Mouse (Mus musculus): ENCODE results near the gene Gm20498.

DNA sequence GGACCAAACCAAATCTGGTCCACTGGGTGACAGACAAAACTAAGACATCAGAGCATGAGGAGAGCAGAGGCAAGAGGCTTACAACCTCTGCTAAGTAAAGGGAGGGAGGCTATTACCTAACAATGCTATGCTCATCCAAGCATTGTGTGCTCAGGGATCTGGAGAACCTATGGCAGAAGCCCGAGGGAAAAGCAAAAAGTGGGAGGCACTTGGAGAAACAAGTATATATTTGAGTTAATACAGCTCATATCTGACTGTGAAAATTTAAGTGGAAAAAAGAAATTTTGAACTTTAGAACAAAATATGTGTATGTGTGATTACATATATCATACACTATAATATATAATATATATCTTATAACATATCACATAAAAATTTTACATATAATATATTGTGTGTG is 110.9 kb downstream of the Gm20498 start, which contains the start of gene Adam4:
- TF ChIP-seq CTCF (IDR thresholded peaks at IDR 0.05; ENCODE audit: extremely low read depth, insufficient read depth, insufficient read length, insufficient replicate concordance) (no peak), POLR2A (IDR thresholded peaks at IDR 0.05; ENCODE audit: low read depth, low read length) (no peak)

Data from spleen, adult 2 months (tissue).